Mouse (Mus musculus): Measurements from ENCODE around the gene Arhgdia.

DNA sequence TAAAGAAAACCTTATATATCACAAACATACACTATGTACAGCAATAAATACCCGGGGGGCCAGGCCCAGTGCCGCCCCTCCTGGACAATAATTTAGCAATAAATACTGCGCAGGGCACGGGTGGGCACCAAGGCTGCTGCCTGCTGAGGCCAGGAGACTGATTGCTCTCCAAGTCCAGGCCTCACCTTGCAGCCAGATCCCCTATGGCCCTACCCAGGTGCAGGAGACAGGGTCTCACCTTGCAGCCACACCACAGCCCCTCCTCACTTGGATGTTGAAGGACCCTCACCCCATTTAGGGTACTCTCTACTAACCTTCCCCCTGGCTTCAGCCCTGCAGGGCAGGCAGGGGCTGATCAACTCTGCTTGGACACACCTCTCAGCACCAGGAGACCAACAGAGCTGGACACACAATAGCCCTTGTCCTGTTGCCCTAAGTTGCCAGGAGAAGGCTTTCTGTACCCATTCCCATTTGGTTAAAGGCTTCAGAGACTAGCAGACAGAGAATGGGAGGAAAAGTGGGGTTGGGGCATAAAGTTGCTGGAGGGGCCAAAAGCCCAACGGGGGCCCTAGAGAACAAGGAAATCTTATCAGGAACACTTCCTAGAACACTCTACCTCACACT is 43.8 kb upstream of the Arhgdia start, which contains the start of gene Sirt7:
- TF ChIP-seq CTCF (IDR thresholded peaks at IDR 0.05; ENCODE audit: low read depth) (0 out of 2 replicates have a peak, but pooled peaks have one; percentile 11), EP300 (IDR thresholded peaks at IDR 0.05; ENCODE audit: low read depth) (no peak)

Data from liver, embryonic 14.5 days (tissue).